Mouse (Mus musculus): ENCODE results near the gene Ranbp10.

GRCm38 (mm10) chr8:105743301-105743700, 83.8 kb downstream of the Ranbp10 start:
- TF ChIP-seq CTCF (IDR thresholded peaks at IDR 0.05) (no peak), POLR2A (IDR thresholded peaks at IDR 0.05; ENCODE audit: insufficient read depth, low read depth, low read length) (no peak), EP300 (IDR thresholded peaks at IDR 0.05; ENCODE audit: insufficient read depth, low read depth, low read length) (no peak)
